Mouse (Mus musculus) fibroblast of lung, adult 2 months (primary cell): ENCODE measurements around the gene Plcg2.
A peak's percentile ranks its signal among the peaks of the same experiment; 100 is the strongest.

Experiments
- DNase-seq: peaks from one replicate; pipeline ENCODE4 v3.0.0-alpha.2; 2011; ENCODE audit warnings: low read depth

The Plcg2 gene

GRCm38 (mm10) chr8:117637462-117637861 lies 139.4 kb downstream of the Plcg2 start:
- DNase-seq = no peak

- DNase-seq = no peak
Observed at GRCm38 (mm10) chr8:117639631-117640030, 141.5 kb downstream of the Plcg2 start.

- DNase-seq = no peak
Observed at GRCm38 (mm10) chr8:117645486-117645885, 147.4 kb downstream of the Plcg2 start.

- DNase-seq = no peak
Observed at GRCm38 (mm10) chr8:117646020-117646419, 147.9 kb downstream of the Plcg2 start.

- no peak for DNase-seq
Observed at GRCm38 (mm10) chr8:117646440-117646839, 148.3 kb downstream of the Plcg2 start.

GRCm38 (mm10) chr8:117652318-117652717 lies 154.2 kb downstream of the Plcg2 start:
- no peak for DNase-seq

GRCm38 (mm10) chr8:117658990-117659389 lies 160.9 kb downstream of the Plcg2 start:
- DNase-seq = no peak

GRCm38 (mm10) chr8:117660358-117661031 lies 162.4 kb downstream of the Plcg2 start:
- peak; percentile 33 for DNase-seq

- no peak for DNase-seq
Observed at GRCm38 (mm10) chr8:117667349-117668124, 169.4 kb downstream of the Plcg2 start.

- DNase-seq = no peak
Observed at GRCm38 (mm10) chr8:117670461-117670860, 172.4 kb downstream of the Plcg2 start.

- no peak for DNase-seq
Observed at GRCm38 (mm10) chr8:117672558-117672957, 174.5 kb downstream of the Plcg2 start.

- DNase-seq = no peak
Observed at GRCm38 (mm10) chr8:117673430-117673830, 175.3 kb downstream of the Plcg2 start, which contains the start of gene Sdr42e1. TSS of gene Sdr42e1 (minus strand) at chr8:117673689.

GRCm38 (mm10) chr8:117675171-117675570 lies 177.1 kb downstream of the Plcg2 start:
- DNase-seq = no peak

- no peak for DNase-seq
Observed at GRCm38 (mm10) chr8:117676460-117676859, 178.4 kb downstream of the Plcg2 start.

- no peak for DNase-seq
Observed at GRCm38 (mm10) chr8:117677011-117677410, 178.9 kb downstream of the Plcg2 start.

- DNase-seq = no peak
Observed at GRCm38 (mm10) chr8:117678650-117679049, 180.6 kb downstream of the Plcg2 start.

GRCm38 (mm10) chr8:117683925-117684472 lies 185.9 kb downstream of the Plcg2 start:
- no peak for DNase-seq

- DNase-seq = no peak
Observed at GRCm38 (mm10) chr8:117684504-117684903, 186.4 kb downstream of the Plcg2 start.
